Mouse (Mus musculus) heart, embryonic 12.5 days (tissue): ENCODE results near the gene Fam173a. TPM values are rescaled to one million over a fixed set of nuclear protein-coding genes. Genes with fewer than 3 reads are reported as not detected.

Experiments
- ATAC-seq: fragments of 200-750 bp; cut with Nextera tagmentation; 2 replicates; pipeline ENCODE4 v1.8.0; 2017; ENCODE audit warnings: moderate TSS enrichment, moderate library complexity; ENCODE audit not compliant: insufficient number of reproducible peaks, low FRiP score
- H3K27ac ChIP-seq: fragments of 300-500 bp; sonication (generic); 2 replicates; pipeline ENCODE4 v1.5.1; 2016; ENCODE audit warnings: mild to moderate bottlenecking, moderate library complexity; ENCODE audit not compliant: poor library complexity, severe bottlenecking
- H3K27me3 ChIP-seq: fragments of 300-500 bp; sonication (generic); replicated peaks from 2 replicates; pipeline ENCODE4 v1.6.1; 2016; ENCODE audit warnings: mild to moderate bottlenecking, moderate library complexity
- H3K36me3 ChIP-seq: fragments of 300-500 bp; sonication (generic); 2 replicates; pipeline ENCODE4 v1.6.1; 2016; ENCODE audit warnings: mild to moderate bottlenecking, moderate library complexity
- H3K4me1 ChIP-seq: fragments of 300-500 bp; sonication (generic); replicated peaks from 2 replicates; pipeline ENCODE4 v1.6.1; 2016; ENCODE audit warnings: mild to moderate bottlenecking
- H3K4me2 ChIP-seq: fragments of 300-500 bp; sonication (generic); 2 replicates; pipeline ENCODE4 v1.6.1; 2016; ENCODE audit warnings: mild to moderate bottlenecking, moderate library complexity
- H3K4me3 ChIP-seq: fragments of 300-500 bp; sonication (generic); 2 replicates; pipeline ENCODE4 v1.5.1; 2016; ENCODE audit warnings: mild to moderate bottlenecking
- H3K9ac ChIP-seq: fragments of 300-500 bp; sonication (generic); 2 replicates; pipeline ENCODE4 v1.6.1; 2016; ENCODE audit warnings: mild to moderate bottlenecking, moderate library complexity
- H3K9me3 ChIP-seq: fragments of 300-500 bp; sonication (generic); replicated peaks from 2 replicates; pipeline ENCODE4 v1.6.1; 2016; ENCODE audit warnings: mild to moderate bottlenecking, moderate library complexity
- WGBS: fragments of 180-500 bp; shearing (Covaris S2); methylation state at CpG from one replicate; pipeline ENCODE4 v1.1.7; 2016; 5-methylcytosine and 5-hydroxymethylcytosine counted together
- polyA plus RNA-seq: library from polyadenylated mRNA; unstranded; fragments of >200 nt; fragmentation: Nextera tagmentation; extraction: Ambion mirVana; gene quantifications from 2 replicates; pipeline ENCODE4 v1.2.1, GENCODE M21; 2016

The Fam173a gene
- polyA plus RNA-seq, 1 experiment from 2014 or later, result 68.2 TPM

DNA sequence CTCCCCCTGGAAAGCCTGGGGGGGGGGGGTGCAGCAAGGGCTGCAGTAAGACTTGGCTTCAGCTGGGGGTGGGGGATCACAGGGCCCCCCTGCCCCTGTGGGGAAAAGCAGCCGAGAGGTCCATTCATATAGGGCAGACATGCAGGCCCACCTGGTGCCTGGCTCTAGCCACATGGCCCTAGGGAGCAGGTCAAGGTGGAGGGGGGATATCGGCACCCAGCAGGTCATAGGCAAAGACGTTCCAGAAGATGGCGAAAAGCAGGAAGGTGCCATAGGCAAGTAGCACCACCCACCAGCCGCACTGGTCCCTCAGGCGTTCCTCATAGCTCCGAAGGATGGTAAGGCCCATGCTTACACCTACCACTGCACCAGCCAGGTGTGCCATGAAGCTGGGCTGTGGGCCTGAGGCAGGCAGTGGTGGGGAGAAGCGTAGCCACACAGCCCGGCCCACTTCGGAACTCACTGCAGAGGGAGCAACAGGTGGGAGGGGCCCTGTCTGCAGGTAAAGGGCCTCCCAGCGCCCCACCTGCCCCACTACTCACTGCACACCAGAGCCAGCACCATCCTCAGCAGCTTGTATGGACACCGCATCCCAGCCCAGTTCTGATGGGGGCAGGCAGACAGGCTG, 42.0 kb upstream of the Fam173a start:
- no peaks in the 10 kb centered on the region for H3K27me3 ChIP-seq
- ATAC-seq, result no peak
- H3K9ac ChIP-seq, result peak overlapping the region; percentile 81

DNA sequence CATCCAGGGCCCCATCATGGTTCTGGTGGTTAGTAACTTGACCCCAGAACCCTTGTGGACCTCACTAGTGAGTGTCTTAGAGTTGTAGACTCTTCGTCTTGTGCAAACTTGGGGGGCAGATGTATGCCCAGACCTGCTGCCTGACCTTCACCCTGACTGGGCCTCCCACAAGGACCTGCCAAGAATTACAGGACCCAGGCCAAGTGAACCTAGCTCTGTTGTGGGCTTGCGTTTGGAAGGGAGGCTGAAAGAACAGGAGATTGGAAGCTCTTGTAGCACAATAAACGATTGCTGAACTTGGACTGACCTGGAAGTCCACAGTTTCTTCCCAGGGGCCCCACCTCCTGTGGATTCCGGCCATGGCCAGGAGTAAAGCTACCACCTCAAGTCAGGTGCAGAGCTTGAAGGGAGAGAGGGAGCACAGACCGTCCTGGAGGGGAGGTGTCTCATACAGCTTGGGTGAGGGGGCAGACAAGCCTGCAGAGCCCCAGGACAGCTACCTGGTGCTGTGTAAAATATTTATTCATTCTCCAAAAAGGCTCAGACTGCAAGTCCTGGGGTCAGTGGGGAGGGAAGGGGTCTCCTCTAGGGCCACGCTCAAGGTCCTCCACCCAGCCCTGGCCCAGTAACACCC, 41.4 kb upstream of the Fam173a start:
- no peak for ATAC-seq
- H3K4me3 ChIP-seq, result peak overlapping the region; percentile 71
- peak overlapping the region; percentile 94 for H3K4me2 ChIP-seq
- H3K27me3 ChIP-seq, result no peaks in the 10 kb centered on the region
- H3K9me3 ChIP-seq, result no peaks in the 10 kb centered on the region
- H3K9ac ChIP-seq, result peak overlapping the region; percentile 81
- H3K4me1 ChIP-seq, result peaks cover 76% of the 10 kb centered on the region
- WGBS, result 31% methylated on average over 6 of the region's 6 CpGs
- peaks cover 49% of the 10 kb centered on the region for H3K36me3 ChIP-seq
- peak overlapping the region; percentile 98 for H3K27ac ChIP-seq

More for the DNA sequence above, 42.0 kb upstream of the Fam173a start:
- Histone ChIP-seq H3K36me3 (peaks cover 53% of the 10 kb centered on the region), H3K4me2 (peak overlapping the region; percentile 94), H3K4me1 (peaks cover 73% of the 10 kb centered on the region), H3K9me3 (no peaks in the 10 kb centered on the region), H3K27ac (peak overlapping the region; percentile 98), H3K4me3 (peak overlapping the region; percentile 71)
- 90% methylated on average over 12 of the region's 12 CpGs for WGBS

DNA sequence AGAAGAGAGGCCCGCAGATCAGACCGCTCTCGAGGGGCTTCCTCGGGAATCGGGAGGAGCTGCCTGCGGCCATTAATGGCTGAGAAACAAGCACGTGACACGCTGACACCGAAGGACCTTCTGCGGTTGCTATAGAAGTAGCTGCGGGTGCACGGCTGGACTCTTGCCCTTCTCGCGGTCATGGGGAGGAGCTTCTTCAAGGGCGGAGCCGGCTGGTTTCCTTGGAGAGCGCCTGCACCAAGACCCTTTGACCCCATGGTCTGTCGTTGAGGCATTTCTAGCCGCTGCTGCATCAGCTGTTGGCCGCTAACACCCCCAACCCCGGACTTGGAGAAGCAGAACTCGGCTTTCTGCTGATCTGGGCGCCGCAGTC, 40.6 kb upstream of the Fam173a start, which contains the start of gene Stub1:
TSS of gene Stub1 (minus strand) at position 114 of the 373 bp plus-strand sequence.
- Histone ChIP-seq H3K9ac (peak within 1 kb of the TSS; percentile 92), H3K4me2 (peak within 1 kb of the TSS; percentile 94), H3K27me3 (no peaks in the 10 kb centered on the region), H3K36me3 (peaks cover 43% of the 10 kb centered on the region), H3K4me3 (peak within 1 kb of the TSS; percentile 71), H3K9me3 (no peaks in the 10 kb centered on the region), H3K27ac (peak within 1 kb of the TSS; percentile 98), H3K4me1 (peaks cover 78% of the 10 kb centered on the region)
- peak; percentile 83 for ATAC-seq
- WGBS, result under 1% methylated on average over 24 of the region's 24 CpGs

DNA sequence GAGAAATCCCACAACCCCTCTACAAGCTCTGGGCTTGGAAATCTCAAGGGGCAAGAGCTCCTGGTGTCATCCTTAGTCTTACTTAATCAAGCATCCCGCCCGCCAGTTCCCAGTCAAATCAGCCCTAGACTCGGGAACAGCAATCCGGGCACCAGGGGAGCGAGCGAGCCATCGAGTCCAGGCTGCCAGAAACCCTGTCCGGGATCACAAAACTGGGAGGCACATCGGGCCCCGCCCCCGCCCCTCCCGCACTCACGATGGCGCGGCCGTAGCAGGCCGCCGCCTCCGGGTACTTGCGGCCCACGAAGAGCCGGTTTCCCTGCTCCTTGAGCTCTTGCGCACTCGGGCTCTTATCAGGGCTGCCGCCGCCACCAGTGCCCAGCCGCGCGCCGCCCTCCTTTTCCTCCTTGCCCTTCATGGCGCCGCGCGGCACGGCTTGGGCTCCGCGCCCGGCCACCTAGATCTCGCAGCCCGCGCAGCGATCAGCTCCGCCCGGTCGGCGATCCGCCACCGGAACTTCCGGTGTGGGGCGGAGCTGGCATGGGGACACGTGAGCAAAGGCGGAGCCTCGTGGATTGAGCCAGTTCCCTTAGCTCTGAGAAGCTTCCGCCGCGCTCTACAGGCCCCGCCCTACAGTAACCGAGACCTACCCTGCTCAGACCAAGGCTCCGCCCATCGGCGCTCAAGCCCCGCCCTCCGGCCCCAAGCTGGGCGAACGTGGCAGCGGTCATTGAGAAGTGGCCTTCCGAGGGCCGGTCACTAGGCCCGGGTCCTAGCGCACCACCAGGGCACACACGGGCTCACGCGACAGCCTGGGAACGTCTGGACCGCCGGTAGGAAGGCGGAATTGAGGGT, 40.0 kb upstream of the Fam173a start:
- peak; percentile 92 for ATAC-seq
- Histone ChIP-seq H3K27me3 (no peaks in the 10 kb centered on the region), H3K9me3 (no peaks in the 10 kb centered on the region), H3K4me1 (peaks cover 75% of the 10 kb centered on the region), H3K4me3 (peak overlapping the region; percentile 71), H3K36me3 (peaks cover 42% of the 10 kb centered on the region), H3K4me2 (peak overlapping the region; percentile 94), H3K9ac (peak overlapping the region; percentile 92), H3K27ac (peak overlapping the region; percentile 98)
- under 1% methylated on average over 76 of the region's 77 CpGs for WGBS

DNA sequence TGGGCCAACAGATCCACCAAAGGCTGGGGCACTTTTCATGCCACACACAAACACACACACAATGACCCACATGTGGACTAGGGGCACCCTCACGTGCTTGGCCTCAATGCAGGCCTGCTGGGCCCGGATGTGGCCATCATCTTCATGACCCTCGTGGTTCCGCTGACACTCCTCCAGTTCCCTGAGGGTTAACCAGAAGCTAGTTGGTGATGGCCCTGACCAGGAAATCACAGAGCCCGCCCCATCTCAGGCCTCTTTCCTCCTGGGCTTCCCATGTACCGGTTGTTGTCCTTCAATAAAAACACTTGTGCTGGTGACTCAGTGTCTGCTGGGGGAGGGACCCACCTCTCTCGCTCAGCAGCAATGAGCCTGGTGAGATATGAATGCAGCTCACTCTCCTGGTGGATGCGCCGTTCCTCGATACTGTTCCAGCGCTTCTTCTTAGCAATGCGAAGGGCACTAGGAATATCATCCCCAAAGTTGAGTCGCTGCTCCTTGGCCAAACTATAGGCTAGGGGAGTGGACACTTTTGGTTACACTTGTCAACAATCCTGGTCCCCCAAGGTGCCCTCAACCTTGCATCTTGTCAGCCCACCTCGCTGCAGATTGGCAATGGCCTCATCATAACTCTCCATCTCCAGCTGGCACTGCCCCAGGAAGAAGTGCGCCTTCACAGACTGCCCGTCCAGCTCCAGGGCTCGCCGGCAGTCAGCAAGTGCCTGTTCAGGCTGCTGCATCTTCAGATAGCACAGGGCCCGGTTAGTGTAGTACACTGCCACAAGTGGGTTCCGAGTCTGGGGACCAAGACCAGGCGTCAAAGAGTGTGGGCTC, 39.0 kb upstream of the Fam173a start:
- Histone ChIP-seq H3K27me3 (no peaks in the 10 kb centered on the region), H3K9ac (peak overlapping the region; percentile 92), H3K36me3 (peaks cover 51% of the 10 kb centered on the region), H3K9me3 (no peaks in the 10 kb centered on the region), H3K4me2 (peak overlapping the region; percentile 94), H3K27ac (peak overlapping the region; percentile 98), H3K4me3 (peak overlapping the region; percentile 71), H3K4me1 (peaks cover 75% of the 10 kb centered on the region)
- WGBS, result 48% methylated on average over 21 of the region's 21 CpGs
- ATAC-seq, result no peak

DNA sequence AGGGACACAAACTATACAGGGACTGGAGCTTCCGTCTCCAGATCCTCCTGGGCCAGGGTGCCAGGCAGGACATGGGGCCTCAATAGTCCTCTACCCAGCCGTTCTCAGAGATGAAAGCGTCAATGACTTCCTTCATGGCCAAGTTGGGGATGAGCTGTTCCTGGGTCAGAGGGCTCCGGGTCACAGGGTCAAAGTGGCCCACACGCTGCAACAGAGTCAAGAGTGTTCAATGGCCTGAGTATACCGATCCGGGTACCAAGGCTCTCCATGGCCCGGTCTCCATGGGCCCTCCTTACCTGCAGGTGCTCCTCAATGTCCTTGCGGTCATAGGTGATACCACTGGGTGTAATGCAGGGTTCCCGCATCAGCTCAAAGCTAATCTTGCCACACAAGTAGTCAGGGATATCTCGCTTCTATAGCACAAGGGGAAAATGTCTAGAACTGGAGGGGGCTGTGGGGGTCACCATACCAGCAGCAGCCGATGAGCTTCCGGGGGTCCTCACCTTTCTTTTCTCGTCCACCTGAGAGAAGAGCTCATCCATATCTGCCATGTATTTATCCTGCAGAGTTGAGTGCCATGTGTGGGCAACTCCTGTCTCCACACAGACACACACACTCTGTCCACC, 38.2 kb upstream of the Fam173a start:
- no peak for ATAC-seq
- Histone ChIP-seq H3K4me1 (peaks cover 70% of the 10 kb centered on the region), H3K4me2 (peak overlapping the region; percentile 94), H3K9me3 (no peaks in the 10 kb centered on the region), H3K36me3 (peaks cover 58% of the 10 kb centered on the region), H3K4me3 (peak overlapping the region; percentile 71), H3K27ac (no peak overlapping the region), H3K27me3 (no peaks in the 10 kb centered on the region), H3K9ac (peak overlapping the region; percentile 92; the same call in 1 of the 2 replicates)
- WGBS, result 89% methylated on average over 14 of the region's 14 CpGs

DNA sequence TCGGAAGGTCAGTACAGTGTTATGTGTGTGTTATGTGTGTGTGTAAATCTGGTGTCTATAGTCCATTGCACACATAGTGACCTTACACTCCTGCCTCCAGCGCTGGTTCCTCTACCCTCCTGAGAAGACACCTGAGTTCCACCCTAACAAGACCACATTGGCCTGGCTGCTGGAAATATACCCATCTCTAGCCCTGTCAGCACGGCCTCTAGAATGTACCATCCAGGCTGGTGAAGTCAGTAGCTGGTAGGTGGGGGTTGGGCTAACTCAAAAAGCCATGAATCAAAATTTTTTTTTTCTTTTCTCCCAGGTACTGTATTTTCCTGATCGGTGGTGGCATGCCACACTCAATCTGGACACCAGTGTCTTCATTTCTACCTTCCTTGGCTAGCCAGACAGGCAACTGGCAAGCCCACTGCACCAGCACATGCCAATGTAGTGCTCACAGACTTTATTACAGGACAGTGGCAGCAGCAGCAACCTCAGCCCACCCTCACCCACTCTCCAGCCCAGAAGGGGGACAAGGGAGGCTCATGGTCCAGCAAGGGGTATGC, 37.6 kb upstream of the Fam173a start:
- no peaks in the 10 kb centered on the region for H3K27me3 ChIP-seq
- 78% methylated on average over 4 of the region's 4 CpGs for WGBS
- peaks cover 58% of the 10 kb centered on the region for H3K36me3 ChIP-seq
- no peaks in the 10 kb centered on the region for H3K9me3 ChIP-seq
- peaks cover 68% of the 10 kb centered on the region for H3K4me1 ChIP-seq
- peak overlapping the region; percentile 67; the same call in 1 of the 2 replicates for H3K4me3 ChIP-seq
- no peak overlapping the region for H3K27ac ChIP-seq
- no peak for ATAC-seq
- H3K4me2 ChIP-seq, result peak overlapping the region; percentile 94
- H3K9ac ChIP-seq, result peak overlapping the region; percentile 82; the same call in 1 of the 2 replicates

DNA sequence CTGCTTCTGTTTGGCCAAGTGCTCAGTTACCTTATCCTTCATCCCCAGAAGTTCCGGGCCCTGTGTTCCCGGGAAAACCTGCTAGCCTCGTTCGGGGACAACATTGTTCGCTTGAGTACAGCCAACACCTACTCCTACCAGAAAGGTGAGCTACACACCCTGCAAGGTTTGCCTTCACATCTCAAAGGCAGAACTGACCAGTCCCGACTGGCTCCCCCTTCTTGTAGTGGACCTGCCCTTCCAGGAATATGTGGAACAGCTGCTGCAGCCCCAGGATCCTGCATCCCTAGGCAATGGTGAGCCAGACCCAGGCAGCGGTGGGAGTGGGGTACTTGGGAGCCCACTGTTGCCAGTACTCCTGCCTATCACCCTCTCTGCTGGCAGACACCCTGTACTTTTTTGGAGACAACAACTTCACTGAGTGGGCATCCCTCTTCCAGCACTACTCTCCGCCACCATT, 36.9 kb upstream of the Fam173a start:
- ATAC-seq, result no peak
- H3K27me3 ChIP-seq, result no peaks in the 10 kb centered on the region
- peaks cover 68% of the 10 kb centered on the region for H3K4me1 ChIP-seq
- H3K4me2 ChIP-seq, result peak overlapping the region; percentile 83
- peak overlapping the region; percentile 82 for H3K9ac ChIP-seq
- peaks cover 52% of the 10 kb centered on the region for H3K36me3 ChIP-seq
- H3K9me3 ChIP-seq, result no peaks in the 10 kb centered on the region
- H3K27ac ChIP-seq, result peak overlapping the region; percentile 90
- H3K4me3 ChIP-seq, result peak overlapping the region; percentile 67
- 36% methylated on average over 8 of the region's 8 CpGs for WGBS

DNA sequence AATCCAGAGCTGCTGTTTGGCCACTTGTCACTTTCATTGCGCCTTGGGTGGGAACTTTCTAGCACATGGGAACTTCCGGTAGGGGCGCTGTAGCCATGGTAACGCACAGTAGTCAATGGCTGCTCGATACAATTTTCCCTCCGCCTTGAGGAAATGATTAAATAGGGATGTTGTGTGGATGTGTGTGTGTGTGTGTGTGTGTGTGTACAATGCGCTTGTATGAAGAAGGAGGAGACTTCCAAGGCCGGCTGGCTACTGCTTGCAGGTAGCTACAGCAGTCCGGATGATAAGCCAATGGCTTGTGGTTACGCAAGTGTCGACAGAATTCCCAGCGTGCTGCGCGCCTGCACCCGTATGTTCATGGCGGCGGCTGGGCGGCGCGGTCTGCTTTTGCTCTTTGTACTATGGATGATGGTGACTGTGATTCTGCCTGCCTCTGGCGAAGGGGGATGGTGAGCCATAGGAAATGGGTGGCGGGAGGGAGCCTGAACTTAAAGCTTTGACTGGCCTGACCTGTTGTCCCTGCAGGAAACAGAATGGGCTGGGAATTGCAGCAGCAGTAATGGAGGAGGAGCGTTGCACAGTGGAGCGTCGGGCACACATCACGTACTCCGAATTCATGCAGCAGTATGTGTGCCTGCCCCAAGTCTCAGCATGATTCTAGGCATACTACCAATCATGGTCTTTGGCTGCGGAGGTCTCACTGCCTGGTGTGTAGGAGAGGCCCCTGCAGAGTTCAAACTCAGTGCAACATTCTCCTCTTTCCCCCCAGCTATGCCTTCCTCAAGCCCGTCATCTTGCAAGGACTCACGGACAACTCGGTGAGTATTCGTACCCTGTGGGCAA, 36.2 kb upstream of the Fam173a start, which contains the start of gene Jmjd8:
TSS of gene Jmjd8 (plus strand) at position 156 of the 846 bp plus-strand sequence.
- H3K27me3 ChIP-seq, result no peaks in the 10 kb centered on the region
- WGBS, result 1% methylated on average over 32 of the region's 32 CpGs
- H3K36me3 ChIP-seq, result peaks cover 52% of the 10 kb centered on the region
- H3K4me3 ChIP-seq, result peak within 1 kb of the TSS; percentile 67
- ATAC-seq, result no peak
- H3K4me2 ChIP-seq, result peak within 1 kb of the TSS; percentile 83
- peak within 1 kb of the TSS; percentile 82 for H3K9ac ChIP-seq
- H3K27ac ChIP-seq, result peak within 1 kb of the TSS; percentile 90
- no peaks in the 10 kb centered on the region for H3K9me3 ChIP-seq
- H3K4me1 ChIP-seq, result peaks cover 68% of the 10 kb centered on the region
